Mouse (Mus musculus) macrophage (primary cell): ENCODE measurements around the gene Lnp1. TPM values are rescaled to one million over a fixed set of nuclear protein-coding genes. Genes with fewer than 3 reads are reported as not detected.

ENCODE experiments used
- H3K27ac ChIP-seq: fragments of 350-480 bp; formaldehyde crosslinking; 2 replicates; pipeline ENCODE4 v1.9.0; 2021
- H3K36me3 ChIP-seq: fragments of 350-480 bp; formaldehyde crosslinking; 2 replicates; pipeline ENCODE4 v1.9.0; 2021; ENCODE audit errors: inconsistent target
- H3K4me3 ChIP-seq: fragments of 350-480 bp; formaldehyde crosslinking; 2 replicates; pipeline ENCODE4 v1.9.0; 2021; ENCODE audit errors: inconsistent target
- H3K79me2 ChIP-seq: fragments of 350-480 bp; formaldehyde crosslinking; 2 replicates; pipeline ENCODE4 v1.9.0; 2021; ENCODE audit errors: inconsistent target
- WGBS: methylation state at CpG from one replicate; pipeline ENCODE4 v1.1.7; 2026; ENCODE audit warnings: inconsistent platforms; ENCODE audit not compliant: missing documents; 5-methylcytosine and 5-hydroxymethylcytosine counted together
- polyA plus RNA-seq: library from polyadenylated mRNA; stranded (reverse); fragments of 250-400 nt; gene quantifications from 3 replicates; pipeline ENCODE4 v1.2.4, GENCODE M21; 2018; ENCODE audit warnings: inconsistent platforms

The Lnp1 gene
- polyA plus RNA-seq, 1 experiment from 2014 or later, result not detected

- no peaks in the 10 kb centered on the region for H3K36me3 ChIP-seq
- no peaks in the 10 kb centered on the region for H3K79me2 ChIP-seq
- 84% methylated on average over 5 of the region's 5 CpGs for WGBS
- H3K27ac ChIP-seq, result no peak overlapping the region
- no peak overlapping the region for H3K4me3 ChIP-seq
These were observed 59.5 kb downstream of the Lnp1 start for GRCm38 (mm10) chr16:56868361-56868760.

DNA sequence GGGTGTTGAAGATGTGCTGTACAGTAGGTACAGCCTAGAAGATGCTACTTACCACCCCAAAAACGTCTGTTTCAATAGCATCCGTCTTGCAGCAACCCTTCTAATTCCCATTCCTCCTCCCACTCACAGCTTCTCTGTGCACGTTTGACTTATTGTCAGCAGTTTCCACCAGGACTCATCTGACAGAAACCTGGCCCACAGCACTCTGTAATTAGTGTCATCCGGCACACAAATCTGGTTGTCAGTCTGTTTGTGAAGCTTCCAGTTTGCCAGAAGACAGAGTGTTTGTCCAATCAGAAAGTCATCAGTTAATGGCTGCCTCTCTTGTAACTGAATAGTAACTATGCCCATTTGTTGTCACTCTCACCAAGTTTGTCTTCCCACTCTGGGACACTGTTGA is 60.3 kb downstream of the Lnp1 start:
- no peak overlapping the region for H3K4me3 ChIP-seq
- no peak overlapping the region for H3K27ac ChIP-seq
- no peaks in the 10 kb centered on the region for H3K36me3 ChIP-seq
- no peaks in the 10 kb centered on the region for H3K79me2 ChIP-seq
- 87% methylated on average over 4 of the region's 4 CpGs for WGBS

Other genes starting within 250 kb of the Lnp1 start
- 68.5 to 106 TPM (median 77.5 TPM) in 3 replicates for gene Tfg, start 210.6 kb downstream of the Lnp1 start, polyA plus RNA-seq
- 0.07 to 0.29 TPM in 2 of 3 replicates, not detected in the other for gene Adgrg7, start 132.2 kb downstream of the Lnp1 start, polyA plus RNA-seq
- gene Tmem45a, start 41.9 kb downstream of the Lnp1 start, polyA plus RNA-seq, result not detected in 3 replicates
- not detected in 3 replicates for gene Tmem45a2, start 143.3 kb upstream of the Lnp1 start, polyA plus RNA-seq
- 21.9 to 39.8 TPM (median 26.6 TPM) in 3 replicates for gene Tomm70a, start 193.6 kb upstream of the Lnp1 start, polyA plus RNA-seq
- 13.7 to 23.2 TPM (median 22.7 TPM) in 3 replicates for gene Nit2, start 239.3 kb upstream of the Lnp1 start, polyA plus RNA-seq